Mouse (Mus musculus): Measurements from ENCODE around the gene Irak2. TPM values are rescaled to one million over a fixed set of nuclear protein-coding genes. Genes with fewer than 3 reads are reported as not detected.

The Irak2 gene
- polyA plus RNA-seq (2015; fragmentation: Nextera tagmentation; extraction: Ambion mirVana) = 9.3 and 12.0 TPM in 2 replicates

GRCm38 (mm10) chr6:113638302-113639040 is at the start of gene Irak2:
TSS of gene Irak2 (plus strand) at chr6:113638467.
- no peaks in the 10 kb centered on the region for H3K27me3 ChIP-seq (ENCODE audit: control insufficient read depth, insufficient read depth, low read length)
- H3K4me3 ChIP-seq (replicated peaks; ENCODE audit: low read length) = peak within 1 kb of the TSS; percentile 68
- H3K9me3 ChIP-seq (replicated peaks; ENCODE audit: control insufficient read depth, low read length) = no peaks in the 10 kb centered on the region
- H3K27ac ChIP-seq (ENCODE audit: low read length) = peak within 1 kb of the TSS; percentile 52; the same call in 1 of the 2 replicates
- H3K36me3 ChIP-seq (ENCODE audit: control insufficient read depth, insufficient read depth, low read length) = no peaks in the 10 kb centered on the region
- no peaks in the 10 kb centered on the region for H3K4me1 ChIP-seq (ENCODE audit: control insufficient read depth, insufficient read depth, low read length)
- peak within 1 kb of the TSS; percentile 85 for H3K9ac ChIP-seq (ENCODE audit: low read length)
- 8% methylated on average over 37 of the region's 37 CpGs for WGBS
- peak within 1 kb of the TSS; percentile 81 for H3K4me2 ChIP-seq (ENCODE audit: low read depth, low read length)
- ATAC-seq (ENCODE audit: insufficient read depth, low FRiP score) = peak; percentile 95

GRCm38 (mm10) chr6:113592637-113593036 is 45.6 kb upstream of the Irak2 start:
- H3K27ac ChIP-seq (ENCODE audit: low read length) = no peak overlapping the region
- no peaks in the 10 kb centered on the region for H3K27me3 ChIP-seq (ENCODE audit: control insufficient read depth, insufficient read depth, low read length)
- no peak overlapping the region for H3K4me3 ChIP-seq (replicated peaks; ENCODE audit: low read length)
- no peaks in the 10 kb centered on the region for H3K4me1 ChIP-seq (ENCODE audit: control insufficient read depth, insufficient read depth, low read length)
- H3K4me2 ChIP-seq (ENCODE audit: low read depth, low read length) = no peak overlapping the region
- H3K9me3 ChIP-seq (replicated peaks; ENCODE audit: control insufficient read depth, low read length) = no peaks in the 10 kb centered on the region
- no peaks in the 10 kb centered on the region for H3K36me3 ChIP-seq (ENCODE audit: control insufficient read depth, insufficient read depth, low read length)
- ATAC-seq (ENCODE audit: insufficient read depth, low FRiP score) = no peak
- 87% methylated on average over 2 of the region's 2 CpGs for WGBS
- no peak overlapping the region for H3K9ac ChIP-seq (ENCODE audit: low read length)

GRCm38 (mm10) chr6:113597945-113598344 is 40.3 kb upstream of the Irak2 start:
- Histone ChIP-seq H3K36me3 (ENCODE audit: control insufficient read depth, insufficient read depth, low read length) (no peaks in the 10 kb centered on the region), H3K4me1 (ENCODE audit: control insufficient read depth, insufficient read depth, low read length) (no peaks in the 10 kb centered on the region), H3K9ac (ENCODE audit: low read length) (no peak overlapping the region), H3K27ac (ENCODE audit: low read length) (no peak overlapping the region), H3K9me3 (replicated peaks; ENCODE audit: control insufficient read depth, low read length) (no peaks in the 10 kb centered on the region), H3K27me3 (ENCODE audit: control insufficient read depth, insufficient read depth, low read length) (no peaks in the 10 kb centered on the region), H3K4me2 (ENCODE audit: low read depth, low read length) (no peak overlapping the region), H3K4me3 (replicated peaks; ENCODE audit: low read length) (no peak overlapping the region)
- ATAC-seq (ENCODE audit: insufficient read depth, low FRiP score) = no peak
- 83% methylated on average over 4 of the region's 4 CpGs for WGBS

- ATAC-seq (ENCODE audit: insufficient read depth, low FRiP score) = no peak
- H3K4me3 ChIP-seq (replicated peaks; ENCODE audit: low read length) = no peak overlapping the region
- no peak overlapping the region for H3K27ac ChIP-seq (ENCODE audit: low read length)
- no peaks in the 10 kb centered on the region for H3K4me1 ChIP-seq (ENCODE audit: control insufficient read depth, insufficient read depth, low read length)
- H3K27me3 ChIP-seq (ENCODE audit: control insufficient read depth, insufficient read depth, low read length) = no peaks in the 10 kb centered on the region
- H3K9ac ChIP-seq (ENCODE audit: low read length) = 0 out of 2 replicates have a peak overlapping the region, but pooled peaks have one; percentile 52
- no peaks in the 10 kb centered on the region for H3K9me3 ChIP-seq (replicated peaks; ENCODE audit: control insufficient read depth, low read length)
- no peak overlapping the region for H3K4me2 ChIP-seq (ENCODE audit: low read depth, low read length)
- WGBS = 56% methylated on average over 5 of the region's 5 CpGs
- no peaks in the 10 kb centered on the region for H3K36me3 ChIP-seq (ENCODE audit: control insufficient read depth, insufficient read depth, low read length)
Measured at GRCm38 (mm10) chr6:113599833-113600232, 38.4 kb upstream of the Irak2 start.

- ATAC-seq (ENCODE audit: insufficient read depth, low FRiP score) = no peak
- Histone ChIP-seq H3K4me2 (ENCODE audit: low read depth, low read length) (no peak within 1 kb of the TSS), H3K9ac (ENCODE audit: low read length) (peak within 1 kb of the TSS; percentile 52; the same call in 1 of the 2 replicates), H3K4me1 (ENCODE audit: control insufficient read depth, insufficient read depth, low read length) (peaks cover 4% of the 10 kb centered on the region), H3K27ac (ENCODE audit: low read length) (no peak within 1 kb of the TSS), H3K9me3 (replicated peaks; ENCODE audit: control insufficient read depth, low read length) (no peaks in the 10 kb centered on the region), H3K27me3 (ENCODE audit: control insufficient read depth, insufficient read depth, low read length) (no peaks in the 10 kb centered on the region), H3K4me3 (replicated peaks; ENCODE audit: low read length) (no peak within 1 kb of the TSS), H3K36me3 (ENCODE audit: control insufficient read depth, insufficient read depth, low read length) (no peaks in the 10 kb centered on the region)
- WGBS = 39% methylated on average over 23 of the region's 23 CpGs
Measured at GRCm38 (mm10) chr6:113600543-113601139, 37.6 kb upstream of the Irak2 start, which contains the start of gene Fancd2os. TSS of gene Fancd2os (minus strand) at chr6:113600715.

GRCm38 (mm10) chr6:113602821-113603220 is 35.4 kb upstream of the Irak2 start:
- Histone ChIP-seq H3K27me3 (ENCODE audit: control insufficient read depth, insufficient read depth, low read length) (no peaks in the 10 kb centered on the region), H3K4me1 (ENCODE audit: control insufficient read depth, insufficient read depth, low read length) (peaks cover 15% of the 10 kb centered on the region), H3K9me3 (replicated peaks; ENCODE audit: control insufficient read depth, low read length) (no peaks in the 10 kb centered on the region), H3K4me3 (replicated peaks; ENCODE audit: low read length) (no peak overlapping the region), H3K4me2 (ENCODE audit: low read depth, low read length) (no peak overlapping the region), H3K9ac (ENCODE audit: low read length) (no peak overlapping the region), H3K27ac (ENCODE audit: low read length) (no peak overlapping the region), H3K36me3 (ENCODE audit: control insufficient read depth, insufficient read depth, low read length) (no peaks in the 10 kb centered on the region; the same call in 1 of the 2 replicates)
- 87% methylated on average over 6 of the region's 6 CpGs for WGBS
- ATAC-seq (ENCODE audit: insufficient read depth, low FRiP score) = no peak

- no peak for ATAC-seq (ENCODE audit: insufficient read depth, low FRiP score)
- no peaks in the 10 kb centered on the region for H3K9me3 ChIP-seq (replicated peaks; ENCODE audit: control insufficient read depth, low read length)
- H3K4me3 ChIP-seq (replicated peaks; ENCODE audit: low read length) = peak overlapping the region; percentile 92
- H3K4me2 ChIP-seq (ENCODE audit: low read depth, low read length) = peak overlapping the region; percentile 90
- H3K27me3 ChIP-seq (ENCODE audit: control insufficient read depth, insufficient read depth, low read length) = no peaks in the 10 kb centered on the region
- no peaks in the 10 kb centered on the region; the same call in 1 of the 2 replicates for H3K36me3 ChIP-seq (ENCODE audit: control insufficient read depth, insufficient read depth, low read length)
- H3K4me1 ChIP-seq (ENCODE audit: control insufficient read depth, insufficient read depth, low read length) = peaks cover 15% of the 10 kb centered on the region
- peak overlapping the region; percentile 90; the same call in 1 of the 2 replicates for H3K27ac ChIP-seq (ENCODE audit: low read length)
- peak overlapping the region; percentile 90 for H3K9ac ChIP-seq (ENCODE audit: low read length)
- 53% methylated on average over 12 of the region's 12 CpGs for WGBS
Measured at GRCm38 (mm10) chr6:113603993-113604392, 34.3 kb upstream of the Irak2 start.

GRCm38 (mm10) chr6:113604432-113605223 is 33.6 kb upstream of the Irak2 start, which contains the start of gene Brk1:
TSS of gene Brk1 (plus strand) at chr6:113604772.
- Histone ChIP-seq H3K27me3 (ENCODE audit: control insufficient read depth, insufficient read depth, low read length) (no peaks in the 10 kb centered on the region), H3K9ac (ENCODE audit: low read length) (peak within 1 kb of the TSS; percentile 90), H3K36me3 (ENCODE audit: control insufficient read depth, insufficient read depth, low read length) (no peaks in the 10 kb centered on the region; the same call in 1 of the 2 replicates), H3K27ac (ENCODE audit: low read length) (peak within 1 kb of the TSS; percentile 90), H3K4me1 (ENCODE audit: control insufficient read depth, insufficient read depth, low read length) (peaks cover 15% of the 10 kb centered on the region), H3K4me2 (ENCODE audit: low read depth, low read length) (peak within 1 kb of the TSS; percentile 90), H3K4me3 (replicated peaks; ENCODE audit: low read length) (peak within 1 kb of the TSS; percentile 92), H3K9me3 (replicated peaks; ENCODE audit: control insufficient read depth, low read length) (no peaks in the 10 kb centered on the region)
- WGBS = under 1% methylated on average over 62 of the region's 65 CpGs
- peak; percentile 93 for ATAC-seq (ENCODE audit: insufficient read depth, low FRiP score)

All from stomach, embryonic 16.5 days (tissue).